Mouse (Mus musculus) testis, adult 2 months (tissue): ENCODE measurements around the gene Abcb8. TPM values are rescaled to one million over a fixed set of nuclear protein-coding genes. Genes with fewer than 3 reads are reported as not detected.

Source experiments
- H3K27ac ChIP-seq: fragments of 200-500 bp; 2 replicates; pipeline ENCODE4 v1.5.1; 2012; ENCODE audit warnings: low read depth, low read length; ENCODE audit not compliant: control insufficient read depth, insufficient read depth
- H3K27me3 ChIP-seq: fragments of 200-500 bp; 2 replicates; pipeline ENCODE4 v1.6.1; 2012; ENCODE audit warnings: mild to moderate bottlenecking, low read length, moderate library complexity; ENCODE audit not compliant: control insufficient read depth, insufficient read depth
- H3K36me3 ChIP-seq: fragments of 200-500 bp; 2 replicates; pipeline ENCODE4 v1.6.1; 2012; ENCODE audit warnings: mild to moderate bottlenecking, low read length; ENCODE audit not compliant: control insufficient read depth, insufficient read depth
- H3K4me1 ChIP-seq: fragments of 200-500 bp; 2 replicates; pipeline ENCODE4 v1.6.1; 2012; ENCODE audit warnings: low read length; ENCODE audit not compliant: control insufficient read depth, insufficient read depth
- H3K4me3 ChIP-seq: fragments of 200-500 bp; 2 replicates; pipeline ENCODE4 v1.5.1; 2012; ENCODE audit warnings: low read depth, mild to moderate bottlenecking, low read length, moderate library complexity, mixed read lengths; ENCODE audit not compliant: control insufficient read depth
- CTCF ChIP-seq: fragments of 200-500 bp; IDR thresholded peaks from 2 replicates; pipeline ENCODE4 v1.5.1; 2012; ENCODE audit warnings: low read depth, mild to moderate bottlenecking, inconsistent platforms, low read length, moderate library complexity; ENCODE audit not compliant: control insufficient read depth, insufficient read depth, insufficient replicate concordance
- POLR2A ChIP-seq: fragments of 200-500 bp; IDR thresholded peaks from 2 replicates; pipeline ENCODE4 v1.6.1; 2012; ENCODE audit warnings: low read depth, mild to moderate bottlenecking, inconsistent platforms, low read length, moderate library complexity; ENCODE audit not compliant: control insufficient read depth
- polyA plus RNA-seq: library from polyadenylated mRNA; depleted of rRNA; stranded (reverse); fragments of >200 nt; gene quantifications from 2 replicates; pipeline ENCODE4 v1.2.3, GENCODE M21; 2012

The Abcb8 gene
- polyA plus RNA-seq, 1 experiment: 28.1 TPM

GRCm38 (mm10) chr5:24451264-24452029 is 58.0 kb downstream of the Abcb8 start:
- Histone ChIP-seq H3K27ac (peak overlapping the region; percentile 86), H3K36me3 (no peaks in the 10 kb centered on the region), H3K4me3 (peak overlapping the region; percentile 89), H3K27me3 (no peaks in the 10 kb centered on the region), H3K4me1 (peaks cover 19% of the 10 kb centered on the region)
- TF ChIP-seq POLR2A: peak; percentile 52
- no peak for TF ChIP-seq CTCF

DNA sequence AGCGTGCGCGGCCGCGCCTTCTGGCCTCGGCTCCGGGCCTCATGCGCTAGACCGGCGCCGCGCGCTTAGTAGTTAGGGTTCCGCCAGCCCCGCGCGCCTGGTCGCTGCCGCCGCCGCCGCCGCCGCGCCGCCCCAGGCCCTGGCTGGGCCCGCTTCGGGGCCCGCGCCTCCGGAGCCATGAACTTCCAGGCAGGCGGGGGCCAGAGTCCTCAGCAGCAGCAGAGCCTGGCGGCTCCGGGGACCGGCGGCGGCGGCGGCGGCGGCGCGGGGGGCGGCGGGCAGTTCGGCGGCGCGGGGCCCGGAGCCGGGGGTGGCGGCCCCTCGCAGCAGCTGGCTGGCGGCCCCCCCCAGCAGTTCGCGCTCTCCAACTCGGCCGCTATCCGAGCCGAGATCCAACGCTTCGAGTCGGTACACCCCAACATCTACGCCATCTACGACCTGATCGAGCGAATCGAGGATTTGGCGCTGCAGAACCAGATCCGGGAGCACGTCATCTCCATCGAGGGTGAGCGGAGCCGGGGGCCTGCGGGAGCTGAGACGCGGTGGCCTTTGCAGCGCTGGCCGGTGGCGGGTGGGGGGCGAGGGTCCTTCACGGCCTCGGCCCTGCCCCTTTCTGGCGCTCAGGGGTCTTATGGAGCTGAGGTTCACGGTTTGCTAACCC is 58.7 kb downstream of the Abcb8 start, which contains the start of gene Agap3:
TSS of gene Agap3 (plus strand) at position 148 of the 661 bp plus-strand sequence.
- Histone ChIP-seq H3K27ac (peak within 1 kb of the TSS; percentile 86), H3K36me3 (no peaks in the 10 kb centered on the region), H3K27me3 (no peaks in the 10 kb centered on the region), H3K4me3 (peak within 1 kb of the TSS; percentile 89), H3K4me1 (peaks cover 18% of the 10 kb centered on the region)
- TF ChIP-seq CTCF (no peak), POLR2A (no peak)

GRCm38 (mm10) chr5:24452691-24453233 is 59.3 kb downstream of the Abcb8 start:
- no peaks in the 10 kb centered on the region for H3K36me3 ChIP-seq

GRCm38 (mm10) chr5:24453283-24453984 is 60.0 kb downstream of the Abcb8 start:
- H3K27ac ChIP-seq: no peak overlapping the region
- TF ChIP-seq POLR2A: no peak
- no peak for TF ChIP-seq CTCF
- H3K4me1 ChIP-seq: peaks cover 9% of the 10 kb centered on the region

More at GRCm38 (mm10) chr5:24452691-24453233, 59.3 kb downstream of the Abcb8 start:
- peaks cover 12% of the 10 kb centered on the region for H3K4me1 ChIP-seq
- TF ChIP-seq CTCF (no peak), POLR2A (no peak)
- H3K4me3 ChIP-seq: peak overlapping the region; percentile 58
- 0 out of 2 replicates have a peak overlapping the region, but pooled peaks have one; percentile 8 for H3K27ac ChIP-seq
- no peaks in the 10 kb centered on the region for H3K27me3 ChIP-seq

GRCm38 (mm10) chr5:24453985-24454303 is 60.5 kb downstream of the Abcb8 start:
- no peaks in the 10 kb centered on the region for H3K27me3 ChIP-seq
- peaks cover 9% of the 10 kb centered on the region for H3K4me1 ChIP-seq
- H3K4me3 ChIP-seq: no peak overlapping the region
- TF ChIP-seq POLR2A: no peak
- TF ChIP-seq CTCF: no peak
- no peaks in the 10 kb centered on the region for H3K36me3 ChIP-seq
- no peak overlapping the region for H3K27ac ChIP-seq

More at GRCm38 (mm10) chr5:24453283-24453984, 60.0 kb downstream of the Abcb8 start:
- H3K27me3 ChIP-seq: no peaks in the 10 kb centered on the region
- H3K36me3 ChIP-seq: no peaks in the 10 kb centered on the region
- no peak overlapping the region for H3K4me3 ChIP-seq

GRCm38 (mm10) chr5:24455076-24455475 is 61.6 kb downstream of the Abcb8 start:
- H3K36me3 ChIP-seq: no peaks in the 10 kb centered on the region
- no peak overlapping the region for H3K27ac ChIP-seq
- no peak overlapping the region for H3K4me3 ChIP-seq
- no peak for TF ChIP-seq CTCF
- no peak for TF ChIP-seq POLR2A
- no peaks in the 10 kb centered on the region for H3K27me3 ChIP-seq
- H3K4me1 ChIP-seq: peaks cover 9% of the 10 kb centered on the region
